In genomic region chr8:107116023-107116422, GRCm38 (mm10) we compare ENCODE assay signal across 9 mouse cellular contexts. TPM values are rescaled to one million over a fixed set of nuclear protein-coding genes. Genes with fewer than 3 reads are reported as not detected.
DNase-seq lines count a peak whose midpoint lies in the region; ATAC-seq lines count a peak whose summit lies in the region.
"Had no signal": no experiment of that assay in that cellular context is flagged by ENCODE, and none has a peak within 500 bp of the region (broad histone marks: within the 10 kb centered on the region; RNA-seq: fewer than 3 reads in every experiment).

No protein-coding gene starts in this region.

- no peak overlapping the region for H3K4me2 ChIP-seq in heart, embryonic 11.5 days
- no peak overlapping the region for H3K4me2 ChIP-seq in forebrain, embryonic 13.5 days

- WGBS in heart, embryonic 11.5 days (ENCODE audit: insufficient replicate concordance): 14% methylated on average over 11 of the region's 11 CpGs
- 20% methylated on average over 11 of the region's 11 CpGs for WGBS in forebrain, embryonic 13.5 days

- no peaks in the 10 kb centered on the region for H3K27me3 ChIP-seq in heart, embryonic 11.5 days (ENCODE audit: control insufficient read depth, insufficient read depth, low read length)
- no peaks in the 10 kb centered on the region for H3K27me3 ChIP-seq in forebrain, embryonic 13.5 days
- H3K27me3 ChIP-seq in megakaryocyte, embryonic 14.5 days (replicated peaks): peaks cover 6% of the 10 kb centered on the region

- H3K9me3 ChIP-seq in heart, embryonic 11.5 days (replicated peaks; ENCODE audit: control insufficient read depth, low read length): no peaks in the 10 kb centered on the region
- H3K9me3 ChIP-seq in forebrain, embryonic 13.5 days (replicated peaks): no peaks in the 10 kb centered on the region
- peaks cover 3% of the 10 kb centered on the region; the same call in 1 of the 2 replicates for H3K9me3 ChIP-seq in megakaryocyte, embryonic 14.5 days

- no peak for ATAC-seq in heart, embryonic 11.5 days (replicated peaks; ENCODE audit: insufficient number of reproducible peaks, low FRiP score, low TSS enrichment)
- ATAC-seq in forebrain, embryonic 13.5 days: peak; percentile 33; the same call in 1 of the 2 replicates

- no peaks in the 10 kb centered on the region for H3K36me3 ChIP-seq in heart, embryonic 11.5 days (ENCODE audit: control insufficient read depth, insufficient read depth, low read length)
- H3K36me3 ChIP-seq in forebrain, embryonic 13.5 days (ENCODE audit: poor library complexity, severe bottlenecking): no peaks in the 10 kb centered on the region
- H3K36me3 ChIP-seq in megakaryocyte, embryonic 14.5 days (replicated peaks; ENCODE audit: low read length): no peaks in the 10 kb centered on the region

- H3K9ac ChIP-seq in heart, embryonic 11.5 days (ENCODE audit: low read depth, low read length): no peak overlapping the region
- no peak overlapping the region for H3K9ac ChIP-seq in forebrain, embryonic 13.5 days

- H3K27ac ChIP-seq in heart, embryonic 11.5 days (ENCODE audit: low read depth, low read length): no peak overlapping the region
- no peak overlapping the region for H3K27ac ChIP-seq in forebrain, embryonic 13.5 days

- DNase-seq in heart, adult 11 months: peak; percentile 96
- peak; percentile 91 for DNase-seq in brain, adult 2 months (ENCODE audit: low read depth, low spot score)
- peak; percentile 75 for DNase-seq in hindlimb bud, embryonic 11.5 days (ENCODE audit: extremely low spot score, low read depth, low spot score)
- DNase-seq in layer of hippocampus, postnatal 36 days: peak; percentile 53 to 70
- DNase-seq in skeletal muscle tissue, adult 2 months (ENCODE audit: low read depth, low spot score): peak; percentile 74

- peaks cover 12% of the 10 kb centered on the region; the same call in 1 of the 2 replicates for H3K4me1 ChIP-seq in heart, embryonic 11.5 days (ENCODE audit: control insufficient read depth, insufficient read depth, low read length)
- H3K4me1 ChIP-seq in forebrain, embryonic 13.5 days: no peaks in the 10 kb centered on the region
- peaks cover 22% of the 10 kb centered on the region for H3K4me1 ChIP-seq in megakaryocyte, embryonic 14.5 days

- no peak overlapping the region for H3K4me3 ChIP-seq in heart, embryonic 11.5 days (ENCODE audit: low read depth, low read length)
- no peak overlapping the region for H3K4me3 ChIP-seq in forebrain, embryonic 13.5 days
- peak overlapping the region; percentile 66 for H3K4me3 ChIP-seq in megakaryocyte, embryonic 14.5 days (replicated peaks)

RNA-seq across cellular contexts. Expression of gene Terf2, which starts 19.7 kb away (rescaled TPM):
- polyA plus RNA-seq in heart, embryonic 11.5 days (2014; fragmentation: Nextera tagmentation; extraction: Ambion mirVana): 7.5 and 10.9 TPM in 2 replicates
- polyA plus RNA-seq in forebrain, embryonic 13.5 days (2015; fragmentation: Nextera tagmentation; extraction: Ambion mirVana): 25.0 and 25.5 TPM in 2 replicates
- total RNA-seq in layer of hippocampus, postnatal 36 days (2021): 10 to 100 TPM; 31.9 to 32.0 TPM
- 8.9 and 16.2 TPM in 2 replicates for polyA plus RNA-seq in megakaryocyte, embryonic 14.5 days (2012; ENCODE audit: insufficient read depth, low replicate concordance)

RNA-seq across cellular contexts. Expression of gene Cyb5b, which starts 34.4 kb away (rescaled TPM):
- polyA plus RNA-seq in heart, embryonic 11.5 days (2014; fragmentation: Nextera tagmentation; extraction: Ambion mirVana): 87.0 and 93.6 TPM in 2 replicates
- 102 and 115 TPM in 2 replicates for polyA plus RNA-seq in forebrain, embryonic 13.5 days (2015; fragmentation: Nextera tagmentation; extraction: Ambion mirVana)
- 100 to 1,000 TPM; 106 to 109 TPM for total RNA-seq in layer of hippocampus, postnatal 36 days (2021)
- 2.0 and 13.0 TPM in 2 replicates for polyA plus RNA-seq in megakaryocyte, embryonic 14.5 days (2012; ENCODE audit: insufficient read depth, low replicate concordance)

RNA-seq across cellular contexts. Expression of gene Tmed6, which starts 50.6 kb away (rescaled TPM):
- polyA plus RNA-seq in heart, embryonic 11.5 days (2014; fragmentation: Nextera tagmentation; extraction: Ambion mirVana): not detected in 2 replicates
- polyA plus RNA-seq in forebrain, embryonic 13.5 days (2015; fragmentation: Nextera tagmentation; extraction: Ambion mirVana): not detected in 2 replicates
- not detected for total RNA-seq in layer of hippocampus, postnatal 36 days (2021)
- polyA plus RNA-seq in megakaryocyte, embryonic 14.5 days (2012; ENCODE audit: insufficient read depth, low replicate concordance): not detected in 2 replicates
- polyA plus RNA-seq: neural tube, embryonic 14.5 days had no signal

RNA-seq across cellular contexts. Expression of gene Nip7, which starts 59.3 kb away (rescaled TPM):
- polyA plus RNA-seq in heart, embryonic 11.5 days (2014; fragmentation: Nextera tagmentation; extraction: Ambion mirVana): 66.9 and 71.9 TPM in 2 replicates
- 91.3 and 99.6 TPM in 2 replicates for polyA plus RNA-seq in forebrain, embryonic 13.5 days (2015; fragmentation: Nextera tagmentation; extraction: Ambion mirVana)
- 10 to 100 TPM; 44.9 to 47.9 TPM for total RNA-seq in layer of hippocampus, postnatal 36 days (2021)
- 4.2 and 5.3 TPM in 2 replicates for polyA plus RNA-seq in megakaryocyte, embryonic 14.5 days (2012; ENCODE audit: insufficient read depth, low replicate concordance)

RNA-seq across cellular contexts. Expression of gene Cog8, which starts 59.5 kb away (rescaled TPM):
- polyA plus RNA-seq in heart, embryonic 11.5 days (2014; fragmentation: Nextera tagmentation; extraction: Ambion mirVana): 31.5 and 31.9 TPM in 2 replicates
- 34.5 and 35.5 TPM in 2 replicates for polyA plus RNA-seq in forebrain, embryonic 13.5 days (2015; fragmentation: Nextera tagmentation; extraction: Ambion mirVana)
- 10 to 100 TPM; 28.3 to 31.1 TPM for total RNA-seq in layer of hippocampus, postnatal 36 days (2021)
- polyA plus RNA-seq in megakaryocyte, embryonic 14.5 days (2012; ENCODE audit: insufficient read depth, low replicate concordance): 9.2 and 18.5 TPM in 2 replicates
